Comparison of ENCODE assay signal across 9 mouse cellular contexts in the genomic region with DNA sequence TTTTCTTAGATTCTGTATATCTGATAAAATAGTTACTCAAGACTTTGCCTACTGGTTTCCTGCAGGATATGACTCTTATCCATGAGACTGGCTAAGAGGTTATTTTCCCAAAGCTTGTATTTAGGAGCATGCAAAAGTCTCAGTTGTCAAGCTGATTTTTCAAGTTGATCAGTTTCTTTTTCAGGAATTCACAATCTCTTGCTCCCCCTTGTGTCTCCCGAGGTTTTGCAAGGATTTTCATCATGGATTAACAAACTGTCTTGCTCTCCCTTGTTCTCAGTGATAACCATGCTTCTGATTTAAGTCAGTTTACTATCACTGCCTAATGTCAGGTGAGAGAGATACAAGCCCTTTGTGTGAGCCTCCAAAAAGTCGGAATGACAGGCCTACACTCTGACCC. TPM values are rescaled to one million over a fixed set of nuclear protein-coding genes. Genes with fewer than 3 reads are reported as not detected.
DNase-seq lines count a peak whose midpoint lies in the region; ATAC-seq lines count a peak whose summit lies in the region.
"Had no signal": no experiment of that assay in that cellular context is flagged by ENCODE, and none has a peak within 500 bp of the region (broad histone marks: within the 10 kb centered on the region; RNA-seq: fewer than 3 reads in every experiment).

No protein-coding gene starts in this region.

- ATAC-seq in activated CD4-positive, CD25-positive, alpha-beta regulatory T cell, adult 4 months, result no peak

- intact Hi-C loops in heart, postnatal 25 days (cut with DNase I), result loop anchor here (5.0 kb wide), 2 partner anchors 238 to 353 kb away; no protein-coding TSS in a partner anchor

- DNase-seq in heart, adult 8-10 months (ENCODE audit: low spot score), result peak; percentile 40
- DNase-seq in heart, postnatal 25 days (ENCODE audit: low spot score), result no peak
- peak; percentile 32 for DNase-seq in 416B (ENCODE audit: low read depth)
- DNase-seq in adrenal gland, postnatal 25 days, result peak; percentile 11
- DNase-seq in layer of hippocampus, postnatal 10 days (ENCODE audit: low spot score in 2 of 2), result peak; percentile 44 to 62
- peak; percentile 10 for DNase-seq in telencephalon, adult 2 months (ENCODE audit: low read depth, low spot score)
- DNase-seq in thymus, postnatal 25 days, result no peak

RNA-seq across cellular contexts. Expression of a gene that starts 30.5 kb away (rescaled TPM):
- total RNA-seq in heart, adult 8-10 months (2022), result not detected
- total RNA-seq in heart, postnatal 25 days (2021), result not detected
- total RNA-seq in adrenal gland, postnatal 25 days (2021), result not detected in 2 replicates
- not detected for total RNA-seq in layer of hippocampus, postnatal 10 days (2021)
- not detected for polyA plus RNA-seq in activated CD4-positive, CD25-positive, alpha-beta regulatory T cell, adult 4 months (2017; shearing (Covaris generic))
- polyA plus RNA-seq: limb, embryonic 13.5 days had no signal

Comparison
In these comparisons a context has a peak if more than half of its experiments do, and no peak if none do; other contexts are left out.
1. DNase-seq: peak in heart, adult 8-10 months (single experiment), 416B (single experiment), adrenal gland, postnatal 25 days (single experiment), layer of hippocampus, postnatal 10 days (2 of 2) and telencephalon, adult 2 months (single experiment); none in heart, postnatal 25 days (single experiment) and thymus, postnatal 25 days (single experiment).